Mouse (Mus musculus): ENCODE measurements at regions not wholly inside any gene's neighbourhood (a gene's known extent, or its start where the extent isn't known, plus 50 kb on each side); places are given as distances from the start of the nearest gene placed in this dataset.

- H3K27ac ChIP-seq (ENCODE audit: control insufficient read depth, insufficient read depth, low read depth, low read length, poor library complexity) = no peak overlapping the region
- WGBS = 74% methylated on average over 5 of the region's 5 CpGs
- no peaks in the 10 kb centered on the region for H3K4me1 ChIP-seq (ENCODE audit: control insufficient read depth, insufficient read depth, low read length)
- no peak overlapping the region for H3K4me3 ChIP-seq (replicated peaks; ENCODE audit: control insufficient read depth, low read depth, low read length)
- TF ChIP-seq POLR2A (IDR thresholded peaks at IDR 0.05; ENCODE audit: borderline replicate concordance, control insufficient read depth, low read depth, low read length) = no peak
- no peak for TF ChIP-seq CTCF (IDR thresholded peaks at IDR 0.05; ENCODE audit: control insufficient read depth, insufficient read depth, low read length)
These were observed 645.4 kb downstream of the Insc start for GRCm38 (mm10) chr7:115388874-115389273.

- no peak overlapping the region for H3K27ac ChIP-seq (ENCODE audit: control insufficient read depth, insufficient read depth, low read depth, low read length, poor library complexity)
- H3K4me3 ChIP-seq (replicated peaks; ENCODE audit: control insufficient read depth, low read depth, low read length) = no peak overlapping the region
- no peaks in the 10 kb centered on the region for H3K4me1 ChIP-seq (ENCODE audit: control insufficient read depth, insufficient read depth, low read length)
- TF ChIP-seq CTCF (IDR thresholded peaks at IDR 0.05; ENCODE audit: control insufficient read depth, insufficient read depth, low read length) (no peak), POLR2A (IDR thresholded peaks at IDR 0.05; ENCODE audit: borderline replicate concordance, control insufficient read depth, low read depth, low read length) (no peak)
- 60% methylated on average over 3 of the region's 3 CpGs for WGBS
These were observed 646.1 kb downstream of the Sox6 start for GRCm38 (mm10) chr7:115392520-115392919.

GRCm38 (mm10) chr7:115398202-115398601, 640.4 kb downstream of the Sox6 start:
- H3K27ac ChIP-seq (ENCODE audit: control insufficient read depth, insufficient read depth, low read depth, low read length, poor library complexity) = no peak overlapping the region
- H3K4me1 ChIP-seq (ENCODE audit: control insufficient read depth, insufficient read depth, low read length) = no peaks in the 10 kb centered on the region
- WGBS = 92% methylated on average over 2 of the region's 2 CpGs
- H3K4me3 ChIP-seq (replicated peaks; ENCODE audit: control insufficient read depth, low read depth, low read length) = no peak overlapping the region
- no peak for TF ChIP-seq POLR2A (IDR thresholded peaks at IDR 0.05; ENCODE audit: borderline replicate concordance, control insufficient read depth, low read depth, low read length)
- TF ChIP-seq CTCF (IDR thresholded peaks at IDR 0.05; ENCODE audit: control insufficient read depth, insufficient read depth, low read length) = no peak

- Histone ChIP-seq H3K4me3 (replicated peaks; ENCODE audit: control insufficient read depth, low read depth, low read length) (no peak overlapping the region), H3K4me1 (ENCODE audit: control insufficient read depth, insufficient read depth, low read length) (no peaks in the 10 kb centered on the region), H3K27ac (ENCODE audit: control insufficient read depth, insufficient read depth, low read depth, low read length, poor library complexity) (no peak overlapping the region)
- WGBS = 65% methylated on average over 3 of the region's 3 CpGs
- no peak for TF ChIP-seq POLR2A (IDR thresholded peaks at IDR 0.05; ENCODE audit: borderline replicate concordance, control insufficient read depth, low read depth, low read length)
- no peak for TF ChIP-seq CTCF (IDR thresholded peaks at IDR 0.05; ENCODE audit: control insufficient read depth, insufficient read depth, low read length)
These were observed 639.1 kb downstream of the Sox6 start for GRCm38 (mm10) chr7:115399461-115399860.

GRCm38 (mm10) chr7:115407889-115408288, 630.7 kb downstream of the Sox6 start:
- 35% methylated on average over 3 of the region's 3 CpGs for WGBS
- H3K27ac ChIP-seq (ENCODE audit: control insufficient read depth, insufficient read depth, low read depth, low read length, poor library complexity) = no peak overlapping the region
- no peak for TF ChIP-seq POLR2A (IDR thresholded peaks at IDR 0.05; ENCODE audit: borderline replicate concordance, control insufficient read depth, low read depth, low read length)
- TF ChIP-seq CTCF (IDR thresholded peaks at IDR 0.05; ENCODE audit: control insufficient read depth, insufficient read depth, low read length) = no peak
- H3K4me3 ChIP-seq (replicated peaks; ENCODE audit: control insufficient read depth, low read depth, low read length) = no peak overlapping the region
- no peaks in the 10 kb centered on the region; the same call in 1 of the 2 replicates for H3K4me1 ChIP-seq (ENCODE audit: control insufficient read depth, insufficient read depth, low read length)

- TF ChIP-seq CTCF (IDR thresholded peaks at IDR 0.05; ENCODE audit: control insufficient read depth, insufficient read depth, low read length) = no peak
- TF ChIP-seq POLR2A (IDR thresholded peaks at IDR 0.05; ENCODE audit: borderline replicate concordance, control insufficient read depth, low read depth, low read length) = no peak
- no peak overlapping the region for H3K27ac ChIP-seq (ENCODE audit: control insufficient read depth, insufficient read depth, low read depth, low read length, poor library complexity)
- no peak overlapping the region for H3K4me3 ChIP-seq (replicated peaks; ENCODE audit: control insufficient read depth, low read depth, low read length)
- no peaks in the 10 kb centered on the region; the same call in 1 of the 2 replicates for H3K4me1 ChIP-seq (ENCODE audit: control insufficient read depth, insufficient read depth, low read length)
- 66% methylated on average over 2 of the region's 2 CpGs for WGBS
These were observed 629.7 kb downstream of the Sox6 start for GRCm38 (mm10) chr7:115408915-115409314.

GRCm38 (mm10) chr7:115410501-115411230, 627.9 kb downstream of the Sox6 start:
- Histone ChIP-seq H3K4me1 (ENCODE audit: control insufficient read depth, insufficient read depth, low read length) (no peaks in the 10 kb centered on the region; the same call in 1 of the 2 replicates), H3K27ac (ENCODE audit: control insufficient read depth, insufficient read depth, low read depth, low read length, poor library complexity) (no peak overlapping the region), H3K4me3 (replicated peaks; ENCODE audit: control insufficient read depth, low read depth, low read length) (no peak overlapping the region)
- WGBS = 84% methylated on average over 17 of the region's 17 CpGs
- TF ChIP-seq POLR2A (IDR thresholded peaks at IDR 0.05; ENCODE audit: borderline replicate concordance, control insufficient read depth, low read depth, low read length) (no peak), CTCF (IDR thresholded peaks at IDR 0.05; ENCODE audit: control insufficient read depth, insufficient read depth, low read length) (no peak)

- no peak for TF ChIP-seq POLR2A (IDR thresholded peaks at IDR 0.05; ENCODE audit: borderline replicate concordance, control insufficient read depth, low read depth, low read length)
- TF ChIP-seq CTCF (IDR thresholded peaks at IDR 0.05; ENCODE audit: control insufficient read depth, insufficient read depth, low read length) = no peak
- Histone ChIP-seq H3K4me1 (ENCODE audit: control insufficient read depth, insufficient read depth, low read length) (no peaks in the 10 kb centered on the region; the same call in 1 of the 2 replicates), H3K4me3 (replicated peaks; ENCODE audit: control insufficient read depth, low read depth, low read length) (no peak overlapping the region), H3K27ac (ENCODE audit: control insufficient read depth, insufficient read depth, low read depth, low read length, poor library complexity) (no peak overlapping the region)
- 57% methylated on average over 2 of the region's 2 CpGs for WGBS
These were observed 627.1 kb downstream of the Sox6 start for GRCm38 (mm10) chr7:115411456-115411855.
